Mouse (Mus musculus) forebrain, embryonic 14.5 days (tissue): ENCODE measurements at regions not wholly inside any gene's neighbourhood (a gene's known extent, or its start where the extent isn't known, plus 50 kb on each side); places are given as distances from the start of the nearest gene placed in this dataset.

Experiments
- ATAC-seq: fragments of 200-750 bp; cut with Nextera tagmentation; 2 replicates; pipeline ENCODE4 v1.8.0; 2017; ENCODE audit warnings: mild to moderate bottlenecking, moderate library complexity
- DNase-seq: peaks from one replicate; pipeline ENCODE4 v3.0.0-alpha.2; 2015; ENCODE audit warnings: low spot score
- H3K27ac ChIP-seq: fragments of 300-500 bp; sonication (generic); 2 replicates; pipeline ENCODE4 v1.5.1; 2014; ENCODE audit warnings: low read depth, mild to moderate bottlenecking, control low read depth, low read length, moderate library complexity
- H3K27me3 ChIP-seq: fragments of 300-500 bp; sonication (generic); replicated peaks from 2 replicates; pipeline ENCODE4 v1.6.1; 2014; ENCODE audit warnings: low read length, control low read depth, mixed read lengths; ENCODE audit not compliant: control insufficient read depth, insufficient read depth
- H3K36me3 ChIP-seq: fragments of 300-500 bp; sonication (generic); 2 replicates; pipeline ENCODE4 v1.6.1; 2014; ENCODE audit warnings: low read length, control low read depth; ENCODE audit not compliant: control insufficient read depth, insufficient read depth
- H3K4me1 ChIP-seq: fragments of 300-500 bp; sonication (generic); 2 replicates; pipeline ENCODE4 v1.6.1; 2014; ENCODE audit warnings: antibody characterized with exemption, low read length, control low read depth; ENCODE audit not compliant: control insufficient read depth, insufficient read depth
- H3K4me2 ChIP-seq: fragments of 300-500 bp; sonication (generic); 2 replicates; pipeline ENCODE4 v1.6.1; 2014; ENCODE audit warnings: mild to moderate bottlenecking, control low read depth, low read length
- H3K4me3 ChIP-seq: fragments of 300-500 bp; sonication (generic); 2 replicates; pipeline ENCODE4 v1.5.1; 2014; ENCODE audit warnings: low read depth, low read length, control low read depth
- H3K9ac ChIP-seq: fragments of 300-500 bp; sonication (generic); 2 replicates; pipeline ENCODE4 v1.6.1; 2014; ENCODE audit warnings: mild to moderate bottlenecking, low read length, control low read depth, moderate library complexity
- H3K9me3 ChIP-seq: fragments of 300-500 bp; sonication (generic); replicated peaks from 2 replicates; pipeline ENCODE4 v1.6.1; 2016; ENCODE audit warnings: low read length, control low read depth, mixed read lengths; ENCODE audit not compliant: control insufficient read depth
- WGBS: fragments of 180-500 bp; shearing (Covaris S2); extraction: QIAGEN DNeasy Blood & Tissue Kit; methylation state at CpG from one replicate; pipeline ENCODE4 v1.1.7; 2014; 5-methylcytosine and 5-hydroxymethylcytosine counted together

- no peaks in the 10 kb centered on the region for H3K36me3 ChIP-seq
- ATAC-seq (peak; percentile 74; the same call in 1 of the 2 replicates), DNase-seq (peak; percentile 79)
- WGBS, result 53% methylated on average over 15 of the region's 15 CpGs
- no peak overlapping the region for H3K4me3 ChIP-seq
- H3K27me3 ChIP-seq, result no peaks in the 10 kb centered on the region
- no peaks in the 10 kb centered on the region for H3K9me3 ChIP-seq
- H3K4me2 ChIP-seq, result no peak overlapping the region
- H3K9ac ChIP-seq, result no peak overlapping the region
- H3K27ac ChIP-seq, result no peak overlapping the region
- 0 out of 2 replicates have a peak, but pooled peaks cover 2% of the 10 kb centered on the region for H3K4me1 ChIP-seq
Measured at GRCm38 (mm10) chr4:83984671-83985391, 459.5 kb downstream of the Ccdc171 start.

DNA sequence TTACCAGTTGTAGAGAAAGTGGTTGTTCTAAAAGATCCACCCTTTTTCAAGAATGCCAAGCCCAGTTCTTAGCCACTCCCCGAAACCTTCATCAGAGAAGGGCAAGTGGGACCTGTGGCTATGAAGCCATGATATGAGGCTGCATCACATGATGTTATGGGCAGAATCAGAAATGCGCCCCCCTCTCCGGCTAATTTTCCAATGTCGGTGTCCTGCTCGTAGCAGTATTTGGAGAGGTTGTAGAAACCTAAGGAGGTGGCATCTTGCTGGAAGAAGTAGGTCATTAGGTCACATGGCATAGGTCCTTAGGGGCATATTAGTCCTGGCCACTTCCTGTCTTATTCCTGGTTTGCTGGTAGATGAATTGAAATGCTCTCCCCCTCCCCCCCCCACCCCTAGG lies 460.1 kb downstream of the Ccdc171 start:
- H3K4me1 ChIP-seq, result peaks cover 5% of the 10 kb centered on the region
- H3K4me2 ChIP-seq, result no peak overlapping the region
- no peaks in the 10 kb centered on the region for H3K36me3 ChIP-seq
- ATAC-seq (no peak), DNase-seq (no peak)
- no peak overlapping the region for H3K4me3 ChIP-seq
- no peak overlapping the region for H3K27ac ChIP-seq
- H3K9ac ChIP-seq, result no peak overlapping the region
- no peaks in the 10 kb centered on the region for H3K27me3 ChIP-seq
- no peaks in the 10 kb centered on the region for H3K9me3 ChIP-seq
- WGBS, result 93% methylated on average over 5 of the region's 5 CpGs

DNA sequence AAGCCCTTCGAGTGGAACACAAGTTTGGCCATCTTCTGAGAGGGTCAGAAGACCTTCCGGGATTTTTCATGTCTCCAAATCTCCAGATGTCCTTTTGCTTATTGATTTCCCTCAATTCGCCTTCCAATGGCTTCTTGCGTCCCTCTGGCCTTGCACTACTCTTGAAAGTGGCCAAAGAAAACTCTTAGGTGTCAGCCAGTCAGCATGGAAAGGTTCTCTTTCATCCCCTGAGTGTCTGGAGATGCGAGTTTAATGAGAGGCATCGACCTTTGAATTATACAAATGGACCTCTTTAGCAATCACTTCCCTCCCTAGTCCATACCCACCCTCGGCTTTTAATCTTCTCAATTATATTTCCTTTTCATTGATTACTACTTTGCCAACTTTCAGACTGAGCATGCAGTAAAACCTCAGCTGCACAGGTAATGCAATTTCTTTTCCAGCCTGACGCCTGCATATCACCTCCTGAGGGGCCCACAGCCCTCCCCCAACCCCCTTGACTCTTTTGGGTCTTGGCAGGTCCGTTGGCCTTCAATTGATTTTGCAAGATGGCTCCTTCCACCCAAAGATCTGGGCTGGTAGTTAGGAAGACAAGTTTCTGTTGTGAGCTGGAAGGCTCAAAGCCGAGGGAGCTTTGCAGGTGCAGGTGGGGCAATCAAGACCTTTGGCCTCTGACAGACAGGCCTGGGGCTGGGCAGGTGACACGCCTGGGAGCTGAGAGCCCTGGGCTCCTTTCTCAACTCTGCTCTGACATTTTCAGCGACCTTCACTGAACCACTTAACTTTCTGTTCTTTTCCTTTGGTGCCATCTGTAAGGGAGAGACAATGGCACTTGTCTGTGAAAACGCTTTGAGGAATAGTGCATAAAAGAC lies 461.8 kb downstream of the Ccdc171 start:
- Histone ChIP-seq H3K4me1 (peaks cover 8% of the 10 kb centered on the region), H3K27me3 (no peaks in the 10 kb centered on the region), H3K4me2 (no peak overlapping the region), H3K9ac (no peak overlapping the region), H3K4me3 (no peak overlapping the region), H3K36me3 (no peaks in the 10 kb centered on the region), H3K27ac (no peak overlapping the region), H3K9me3 (no peaks in the 10 kb centered on the region)
- DNase-seq (no peak), ATAC-seq (no peak)
- 78% methylated on average over 13 of the region's 13 CpGs for WGBS

DNA sequence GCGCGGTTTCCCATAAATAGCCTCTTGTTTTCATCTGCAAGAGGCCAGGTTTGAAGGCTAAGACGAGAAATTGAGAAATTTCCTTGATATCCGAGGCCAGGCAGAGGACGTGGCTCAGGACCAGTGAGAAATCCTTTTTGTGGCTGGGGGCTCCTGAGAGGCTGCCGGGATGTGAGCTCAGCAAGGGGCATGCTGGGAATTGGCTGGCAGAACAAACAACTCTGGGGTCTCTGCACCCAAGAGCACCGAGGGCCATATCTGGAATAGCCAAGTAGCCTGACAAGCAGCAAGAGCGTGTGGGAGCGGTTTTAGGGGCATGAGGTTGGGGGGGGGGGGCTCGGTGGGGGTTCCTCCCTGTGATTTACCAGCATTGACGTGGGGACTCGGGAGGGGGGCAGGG lies 462.5 kb downstream of the Ccdc171 start:
- ATAC-seq (no peak), DNase-seq (peak; percentile 17)
- Histone ChIP-seq H3K9me3 (no peaks in the 10 kb centered on the region), H3K4me3 (no peak overlapping the region), H3K9ac (no peak overlapping the region), H3K4me2 (no peak overlapping the region), H3K27me3 (no peaks in the 10 kb centered on the region), H3K27ac (no peak overlapping the region), H3K4me1 (peaks cover 8% of the 10 kb centered on the region), H3K36me3 (no peaks in the 10 kb centered on the region)
- whole genome bisulfite sequencing, result 60% methylated on average over 12 of the region's 12 CpGs

DNA sequence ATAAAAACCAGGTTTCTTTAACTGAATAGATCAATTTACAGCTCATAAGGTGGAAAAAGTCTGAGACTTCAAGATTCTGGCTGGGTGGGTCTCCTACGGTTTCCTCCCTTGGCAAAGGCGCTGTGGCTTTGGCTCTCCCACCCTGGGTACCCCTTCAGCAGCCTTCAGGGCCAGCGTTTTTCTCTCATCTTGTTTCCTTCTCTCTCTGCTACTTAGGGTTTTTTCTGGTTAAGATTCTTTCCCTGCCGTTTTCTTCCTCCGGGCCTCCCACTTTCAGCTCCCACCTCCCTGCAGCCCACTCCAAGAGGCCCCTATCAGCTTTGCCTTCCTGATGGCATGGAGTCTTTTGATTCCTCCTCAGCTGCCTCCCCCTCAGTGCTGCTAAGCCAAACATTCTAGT lies 463.0 kb downstream of the Ccdc171 start:
- Histone ChIP-seq H3K4me1 (peaks cover 8% of the 10 kb centered on the region), H3K36me3 (no peaks in the 10 kb centered on the region), H3K4me3 (no peak overlapping the region), H3K9ac (no peak overlapping the region), H3K4me2 (no peak overlapping the region), H3K27me3 (no peaks in the 10 kb centered on the region), H3K9me3 (no peaks in the 10 kb centered on the region), H3K27ac (no peak overlapping the region)
- ATAC-seq, result no peak
- DNase-seq, result no peak
- WGBS, result 64% methylated on average over 5 of the region's 5 CpGs

GRCm38 (mm10) chr4:83990126-83990989 lies 465.0 kb downstream of the Ccdc171 start:
- WGBS, result 32% methylated on average over 13 of the region's 13 CpGs
- Histone ChIP-seq H3K4me2 (no peak overlapping the region), H3K9ac (no peak overlapping the region), H3K4me3 (no peak overlapping the region), H3K27ac (no peak overlapping the region), H3K4me1 (peaks cover 6% of the 10 kb centered on the region), H3K27me3 (no peaks in the 10 kb centered on the region), H3K9me3 (no peaks in the 10 kb centered on the region), H3K36me3 (no peaks in the 10 kb centered on the region)
- ATAC-seq (no peak), DNase-seq (peak; percentile 8)

GRCm38 (mm10) chr4:83991195-83991594 lies 465.9 kb downstream of the Ccdc171 start:
- no peak overlapping the region for H3K9ac ChIP-seq
- no peaks in the 10 kb centered on the region for H3K27me3 ChIP-seq
- H3K4me2 ChIP-seq, result no peak overlapping the region
- H3K4me3 ChIP-seq, result no peak overlapping the region
- H3K27ac ChIP-seq, result no peak overlapping the region
- H3K4me1 ChIP-seq, result peaks cover 6% of the 10 kb centered on the region
- WGBS, result 47% methylated on average over 4 of the region's 4 CpGs
- ATAC-seq (no peak), DNase-seq (no peak)
- no peaks in the 10 kb centered on the region for H3K36me3 ChIP-seq
- no peaks in the 10 kb centered on the region for H3K9me3 ChIP-seq

GRCm38 (mm10) chr4:83997079-83997478 lies 471.7 kb downstream of the Ccdc171 start:
- H3K27ac ChIP-seq, result no peak overlapping the region
- no peaks in the 10 kb centered on the region for H3K27me3 ChIP-seq
- no peaks in the 10 kb centered on the region for H3K4me1 ChIP-seq
- WGBS, result 90% methylated on average over 4 of the region's 4 CpGs
- ATAC-seq (no peak), DNase-seq (no peak)
- H3K9ac ChIP-seq, result no peak overlapping the region
- no peaks in the 10 kb centered on the region for H3K36me3 ChIP-seq
- H3K4me2 ChIP-seq, result no peak overlapping the region
- H3K4me3 ChIP-seq, result no peak overlapping the region
- H3K9me3 ChIP-seq, result no peaks in the 10 kb centered on the region
